Mouse (Mus musculus) layer of hippocampus, adult 2 months (tissue): Measurements from ENCODE around the gene Gm3424. TPM values are rescaled to one million over a fixed set of nuclear protein-coding genes. Genes with fewer than 3 reads are reported as not detected.
"Not testable (repeated sequence)": the region's sequence is repeated elsewhere in the genome, so short reads cannot be mapped to it uniquely, and the experiment has no call there.

Experiments
- DNase-seq, 2 experiments: peaks; one replicate each; pipeline ENCODE4 v3.0.0; 2022; ENCODE audit warnings: low spot score in 2 of 2
- H3K27ac ChIP-seq: fragments of 200-600 bp; 2 replicates; pipeline ENCODE4 v1.8.1; 2022
- H3K4me3 ChIP-seq: fragments of 200-600 bp; 2 replicates; pipeline ENCODE4 v1.8.1; 2022; ENCODE audit warnings: mild to moderate bottlenecking
- CTCF ChIP-seq: fragments of 200-600 bp; conservative IDR thresholded peaks from 2 replicates; pipeline ENCODE4 v1.8.1; 2022; ENCODE audit warnings: antibody characterized with exemption, mild to moderate bottlenecking, moderate library complexity
- long read RNA-seq, 2 experiments: library from polyadenylated mRNA; stranded (forward); transcript quantifications; one replicate each; pipeline ENCODE4 v2.0.0; 2021; ENCODE audit warnings: borderline mapping rate in 2 of 2
- total RNA-seq, 2 experiments: library from RNA; stranded (reverse); gene quantifications; 2 replicates each; pipeline ENCODE4 v1.2.3; 2021

Gene Gm3424
- total RNA-seq: not detected
- long read RNA-seq, experiment 1: 0 reads
- long read RNA-seq, experiment 2: 0 reads

DNA sequence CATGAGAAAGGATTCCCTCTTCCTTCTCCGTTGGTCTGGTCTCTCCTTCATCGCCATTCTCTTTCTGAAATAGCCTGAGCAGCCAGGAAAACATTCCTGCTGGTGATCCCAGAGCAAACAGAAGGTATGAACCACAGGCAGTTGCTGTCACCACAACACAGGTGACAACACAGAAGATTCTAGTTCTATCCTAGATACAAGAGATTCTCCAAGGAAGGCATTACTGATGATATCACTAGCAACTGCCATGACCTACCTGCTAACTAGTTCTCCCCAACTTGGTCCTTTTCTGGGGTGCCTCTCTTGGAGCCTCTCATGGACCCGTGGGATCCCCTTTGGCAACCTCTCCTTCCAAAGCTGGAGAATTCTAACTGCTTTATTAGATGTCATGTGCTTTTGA lies at the start of gene Gm3424:
Gene Gm3424 (minus strand): TSS at position 101 of the 400 bp plus-strand sequence.
- not testable (repeated sequence) for H3K27ac ChIP-seq, H3K4me3 ChIP-seq, DNase-seq

- H3K4me3 ChIP-seq: peak overlapping the region; percentile 24; the same call in 1 of the 2 replicates
- DNase-seq, H3K27ac ChIP-seq: not testable (repeated sequence)
Measured at GRCm38 (mm10) chr14:5879791-5880190, 49.7 kb upstream of the Gm3424 start.

GRCm38 (mm10) chr14:5879136-5879535 lies 49.0 kb upstream of the Gm3424 start:
- peak in 1 of 2 experiments; percentile 45 for DNase-seq
- peak; percentile 63 for TF ChIP-seq CTCF
- not testable (repeated sequence) for H3K4me3 ChIP-seq, H3K27ac ChIP-seq

DNA sequence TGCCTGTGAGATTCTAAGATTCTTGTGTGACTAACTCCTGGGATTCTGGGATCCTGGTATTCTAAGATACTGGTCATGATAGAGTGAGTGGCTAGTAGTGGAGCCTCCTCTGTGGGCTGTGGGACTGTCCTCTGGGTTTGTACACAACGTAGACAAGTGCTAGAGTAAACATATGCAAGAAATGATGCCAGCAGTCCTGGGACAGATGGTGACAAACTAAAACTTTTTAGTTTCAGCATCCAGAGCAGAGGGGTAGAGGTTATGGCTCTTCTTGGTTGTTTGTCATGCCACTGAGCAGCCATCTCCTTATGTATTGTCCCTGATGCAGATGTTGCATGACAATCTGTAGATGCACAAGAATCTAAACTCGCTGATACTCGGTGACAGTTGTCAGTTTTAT lies 25.8 kb upstream of the Gm3424 start:
- DNase-seq, H3K4me3 ChIP-seq, H3K27ac ChIP-seq: not testable (repeated sequence)

DNA sequence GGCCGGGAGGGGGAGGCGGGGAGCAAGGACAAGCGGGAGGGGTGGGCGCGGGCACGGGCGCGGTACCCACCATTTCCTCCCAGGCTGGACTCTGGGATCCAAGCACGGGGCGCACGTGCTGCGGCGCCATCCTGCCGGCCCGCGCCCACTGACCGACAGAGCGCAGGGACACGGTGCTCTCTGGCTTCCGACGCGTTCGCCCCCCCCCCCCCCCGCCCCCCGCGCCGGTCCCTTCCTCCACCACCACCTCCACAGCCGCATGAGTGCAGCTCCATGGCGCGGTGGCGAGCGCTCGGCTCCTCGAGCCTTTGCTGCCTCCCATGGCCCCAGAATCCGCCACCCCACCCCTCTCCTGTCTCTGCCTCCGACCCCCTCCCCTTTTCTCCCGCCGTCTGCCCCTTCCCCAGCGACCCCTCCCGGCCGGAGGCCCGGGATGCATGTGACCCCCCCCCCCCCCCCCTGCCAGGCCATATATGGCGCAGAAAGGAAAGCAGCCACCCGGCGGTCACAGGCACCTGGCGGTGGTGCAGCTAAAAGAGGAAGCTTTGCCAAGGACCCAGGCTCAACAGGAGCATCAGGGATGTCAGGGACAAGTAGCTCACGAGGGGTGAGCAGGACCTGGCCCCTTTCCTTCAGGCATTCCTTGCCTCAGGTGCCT lies 17.3 kb downstream of the Gm3424 start:
- not testable (repeated sequence) for DNase-seq, H3K27ac ChIP-seq, H3K4me3 ChIP-seq

DNA sequence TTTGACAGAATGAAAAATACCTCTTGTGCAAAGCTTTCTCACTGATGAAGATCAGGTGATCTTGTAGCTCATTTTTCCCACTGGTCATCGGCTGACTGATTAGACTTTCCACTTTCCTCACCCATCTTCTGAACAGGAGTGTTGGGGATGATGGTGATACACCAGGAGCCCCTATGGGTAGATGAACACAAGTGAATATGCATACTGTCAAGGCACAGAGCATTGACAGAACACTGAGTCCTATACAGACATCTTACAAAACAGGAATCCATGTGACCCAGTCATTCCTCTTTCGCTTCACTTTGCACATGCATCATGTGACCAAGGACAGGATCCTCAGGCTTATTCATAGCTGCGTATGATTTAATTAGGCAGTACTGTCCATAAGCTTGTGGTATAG lies 22.2 kb downstream of the Gm3424 start, which contains the start of gene Gm3383:
Gene Gm3383 (minus strand): TSS at position 101 of the 400 bp plus-strand sequence.
- H3K4me3 ChIP-seq, DNase-seq, H3K27ac ChIP-seq: not testable (repeated sequence)

Other genes with a start within 250 kb of the Gm3424 start
- not detected for gene Gm8265, start 197.3 kb downstream of the Gm3424 start, total RNA-seq
- not detected for gene Gm9603, start 142.9 kb downstream of the Gm3424 start, total RNA-seq
- 1 to 10 TPM in 1 of 2 experiments, under 1 TPM in 1; 0.28 to 1.4 TPM for gene Gm3373, start 88.8 kb downstream of the Gm3424 start, total RNA-seq
- 1 to 10 TPM; 4.3 to 5.1 TPM for gene Gm3383, start 22.3 kb downstream of the Gm3424 start, total RNA-seq
- gene Gm8237, start 50.1 kb upstream of the Gm3424 start, total RNA-seq: 1 to 10 TPM in 1 of 2 experiments, under 1 TPM in 1; 0.92 to 1.3 TPM
- 1 to 10 TPM; 1.3 to 1.8 TPM for gene Gm3248, start 131.4 kb upstream of the Gm3424 start, total RNA-seq
- gene Gm3453, start 148.8 kb upstream of the Gm3424 start, total RNA-seq: not detected
- not detected for gene Gm6337, start 227.9 kb upstream of the Gm3424 start, total RNA-seq